Mouse (Mus musculus) lung, postnatal 36 days (tissue): ENCODE measurements around the gene Opcml.
A peak's percentile ranks its signal among the peaks of the same experiment; 100 is the strongest.

Source experiments
- DNase-seq: peaks from one replicate; pipeline ENCODE4 v3.0.0; 2022; ENCODE audit warnings: mixed read lengths

Opcml gene

DNA sequence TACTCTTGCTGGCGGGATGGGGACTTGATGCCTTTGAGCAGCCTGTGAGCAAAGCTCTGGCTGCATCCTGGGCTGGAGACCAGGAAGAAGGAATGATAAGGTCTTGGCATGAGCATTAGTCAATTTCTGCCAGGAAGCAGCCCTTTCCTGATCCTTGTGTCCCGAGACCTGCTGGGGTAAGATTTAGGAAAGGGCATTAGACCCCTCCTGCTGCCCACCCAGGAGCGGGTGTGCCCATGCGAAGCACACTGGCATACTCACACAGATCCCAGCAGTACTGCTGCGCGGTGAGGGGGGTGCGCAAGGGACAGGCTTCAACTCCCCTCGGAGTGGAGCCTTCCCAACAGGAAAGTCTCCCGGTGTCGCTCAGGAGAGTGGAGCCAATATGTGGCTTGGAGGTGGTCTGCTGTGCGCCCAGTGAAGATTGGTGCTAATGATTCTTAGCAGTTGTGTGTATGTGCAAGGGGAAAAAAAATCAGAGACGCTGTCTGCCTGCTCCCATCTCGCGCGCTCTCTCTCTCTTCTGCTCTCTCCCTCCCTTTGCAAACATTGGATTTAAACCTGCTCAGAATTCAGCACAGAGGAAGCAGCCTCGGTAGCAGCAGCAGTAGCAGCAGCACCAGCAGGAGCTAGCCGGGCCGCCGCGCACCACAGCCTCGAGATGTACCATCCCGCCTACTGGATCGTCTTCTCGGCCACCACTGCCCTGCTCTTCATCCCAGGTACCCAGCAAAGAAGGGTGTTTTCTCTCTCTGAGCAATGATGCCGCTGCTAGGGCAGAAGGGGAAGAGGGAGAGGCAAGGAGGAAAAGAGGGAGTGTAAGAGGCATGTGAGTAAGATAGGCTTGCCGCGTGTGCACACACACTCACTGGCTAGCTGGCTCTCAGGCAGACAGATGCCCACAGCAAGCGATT, at the start of gene Opcml:
Opcml (plus strand) TSS at position 51 of the 914 bp plus-strand sequence.
- DNase-seq, result no peak

DNA sequence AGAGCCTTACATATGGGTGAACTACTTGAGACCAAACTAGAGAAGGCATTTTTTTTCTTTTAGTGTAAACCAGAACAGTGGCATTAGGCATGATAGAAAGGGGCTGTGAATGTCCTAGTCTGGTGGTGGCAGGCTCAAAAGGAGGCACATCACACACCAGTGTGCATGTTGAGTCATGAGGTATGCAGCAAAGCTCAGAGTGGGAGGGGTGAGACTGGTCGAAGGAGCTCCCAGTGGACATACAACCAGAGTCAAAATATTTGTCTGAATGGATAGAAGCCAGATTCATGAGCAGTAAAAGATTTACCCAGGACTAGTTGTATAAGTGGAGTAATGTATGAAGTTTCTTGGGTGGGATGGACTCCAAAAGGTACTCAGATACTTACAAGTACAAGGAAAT, 31.9 kb upstream of the Opcml start:
- no peak for DNase-seq

DNA sequence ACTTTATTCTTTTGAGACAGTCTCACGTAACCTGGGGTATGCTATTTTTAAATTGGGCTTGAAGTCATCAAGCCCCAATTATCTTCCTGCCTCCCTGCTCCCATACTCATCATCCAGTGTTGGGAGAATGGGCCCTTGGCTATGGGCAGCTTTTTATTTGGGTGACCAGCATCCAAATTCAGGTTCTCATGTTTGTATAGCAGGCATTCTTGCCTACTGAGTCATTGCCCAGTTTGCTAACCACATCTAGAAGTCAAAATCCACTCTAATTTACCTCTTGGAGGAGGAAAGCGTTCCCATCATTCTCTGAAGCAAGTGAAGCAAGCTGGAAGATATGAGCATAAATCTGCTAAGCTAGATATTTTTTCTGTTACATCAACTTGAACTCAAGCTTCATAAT, 29.4 kb upstream of the Opcml start:
- DNase-seq, result no peak

DNA sequence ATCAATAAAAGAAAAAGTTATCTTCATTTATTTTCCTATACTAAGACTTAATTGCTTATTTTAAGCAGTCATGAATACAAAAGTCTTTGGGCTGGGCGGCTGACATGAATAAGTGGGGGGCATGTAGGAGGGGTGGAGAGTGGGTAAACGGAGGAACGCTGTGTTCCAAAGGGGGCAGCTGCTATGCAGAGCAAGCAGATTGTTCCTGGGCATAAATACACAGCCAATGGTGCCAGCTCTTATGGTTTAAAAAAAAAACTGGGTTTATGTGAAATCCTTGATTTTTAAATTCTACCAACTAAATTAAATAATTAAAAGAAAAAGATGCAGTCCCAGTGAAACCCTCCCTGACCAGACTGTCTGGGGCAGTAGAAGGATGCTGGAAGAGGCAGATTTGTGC, 24.1 kb upstream of the Opcml start:
- DNase-seq, result no peak

DNA sequence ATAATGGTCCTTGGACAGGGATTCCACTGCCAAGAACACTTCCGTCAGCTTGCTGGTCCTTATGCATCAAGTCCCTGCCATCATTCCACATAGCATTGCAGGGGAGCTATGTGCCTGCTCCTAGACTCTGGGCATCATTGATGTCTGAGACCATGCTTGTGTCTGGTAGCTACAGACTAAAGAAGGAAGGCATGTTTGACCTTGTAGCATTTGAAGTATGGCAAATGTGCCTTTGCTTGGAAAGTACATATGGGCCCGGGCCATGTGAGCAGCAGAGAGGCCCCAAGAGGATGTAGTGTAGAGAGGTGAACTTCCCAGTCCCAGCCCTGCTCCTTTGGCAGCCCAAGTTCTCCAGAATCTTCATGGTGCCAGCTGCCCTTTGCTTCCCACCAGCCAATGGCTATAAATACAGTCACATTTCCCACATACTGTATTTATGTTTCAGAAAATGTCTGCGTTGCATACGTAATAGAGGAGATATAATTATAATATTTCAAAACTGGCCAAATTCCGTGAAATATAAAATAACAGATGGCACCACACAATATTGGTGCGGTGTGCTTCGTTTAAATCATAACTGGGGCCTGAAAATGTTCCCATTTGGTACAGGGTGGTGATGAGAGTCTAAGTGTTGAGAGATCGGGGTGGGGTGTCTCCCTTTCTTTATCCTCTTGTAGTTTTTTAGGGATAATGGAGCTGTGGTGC, 23.2 kb upstream of the Opcml start:
- DNase-seq, result no peak

DNA sequence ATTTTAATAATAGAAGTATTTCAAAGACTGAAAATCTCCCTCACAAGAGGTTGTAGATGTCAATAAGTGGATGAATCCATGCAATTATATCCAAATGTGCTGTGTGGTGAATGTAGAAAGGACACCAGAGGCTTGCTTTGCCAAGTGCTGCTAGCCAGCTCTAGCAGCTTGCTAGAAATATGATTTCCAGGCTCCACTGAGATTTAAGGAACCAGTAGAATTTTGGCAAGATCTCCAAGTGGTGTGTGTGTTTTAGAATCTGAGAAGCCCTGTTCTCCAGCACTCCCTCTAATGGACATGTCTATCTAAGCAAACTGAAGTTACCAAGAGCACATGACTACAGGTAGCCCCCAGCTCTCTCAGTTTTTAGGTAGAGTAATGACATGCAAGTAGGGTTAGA, 21.8 kb upstream of the Opcml start:
- no peak for DNase-seq

DNA sequence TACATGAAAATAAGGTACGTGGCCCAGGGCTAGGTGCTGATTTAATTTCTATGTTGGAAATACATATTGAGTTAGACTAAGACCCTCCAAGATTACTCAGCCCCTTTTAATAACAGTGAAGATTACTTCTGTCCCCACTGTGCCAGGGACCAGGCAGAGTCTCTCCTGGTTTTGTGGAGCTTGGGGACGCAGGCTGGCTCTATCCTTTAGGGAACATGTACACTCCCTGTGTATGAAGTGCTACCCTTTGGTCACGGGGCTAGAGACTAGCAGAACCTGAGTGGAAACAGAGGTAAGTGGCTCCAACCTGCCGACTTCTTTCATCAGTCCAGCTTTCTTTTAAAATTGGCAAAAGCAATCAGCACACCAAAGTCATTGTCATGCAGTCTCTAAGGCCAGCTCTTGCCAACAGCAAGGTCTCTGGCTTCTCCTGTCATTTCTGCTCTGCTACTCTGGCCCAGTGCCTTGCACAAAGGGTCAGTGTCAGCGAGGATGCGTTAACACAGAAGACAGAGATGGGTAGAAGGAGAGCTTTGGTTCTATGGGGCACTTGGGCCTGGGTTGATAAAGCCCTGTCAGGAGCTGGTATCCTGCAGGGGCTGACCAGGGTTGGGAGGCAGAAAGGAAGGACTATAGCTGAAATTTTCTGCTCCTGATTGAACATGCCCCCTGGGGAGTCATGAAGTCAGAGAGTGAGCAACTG, 9.1 kb upstream of the Opcml start:
- no peak for DNase-seq

DNA sequence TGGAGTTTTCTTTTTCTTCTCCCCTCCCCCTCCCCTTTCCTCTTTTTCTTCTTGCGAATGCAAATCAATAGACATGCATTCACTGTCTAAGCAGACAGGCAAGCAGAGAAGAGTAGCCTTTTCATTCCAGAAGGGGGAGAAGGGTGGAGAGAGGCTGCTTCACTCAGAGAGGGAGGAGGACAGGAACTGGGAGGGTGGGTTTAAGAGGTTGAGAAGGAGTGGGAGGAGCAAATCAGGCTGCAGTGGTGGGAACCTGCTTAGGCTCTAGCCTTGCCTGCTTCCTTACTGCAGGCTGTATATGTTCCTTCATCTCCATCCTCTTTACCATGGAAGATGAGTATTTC, 8.6 kb upstream of the Opcml start:
- no peak for DNase-seq

DNA sequence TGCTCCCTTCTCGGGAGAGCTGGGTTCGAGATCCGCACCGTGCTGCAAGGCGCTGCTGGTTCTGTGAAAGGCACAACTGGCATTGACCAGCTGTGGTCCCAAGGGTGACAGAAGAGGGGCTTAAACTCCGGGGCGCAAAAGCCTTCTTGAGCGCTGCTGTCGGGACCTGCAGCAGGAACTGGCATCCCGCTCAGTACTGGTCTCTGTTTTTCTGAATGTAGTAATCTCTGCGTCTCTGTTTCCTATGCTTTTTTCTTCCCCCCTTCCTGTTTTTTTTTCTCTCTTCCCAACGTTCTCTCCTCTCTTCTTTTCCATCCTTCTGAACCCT, 1.0 kb downstream of the Opcml start:
- no peak for DNase-seq

DNA sequence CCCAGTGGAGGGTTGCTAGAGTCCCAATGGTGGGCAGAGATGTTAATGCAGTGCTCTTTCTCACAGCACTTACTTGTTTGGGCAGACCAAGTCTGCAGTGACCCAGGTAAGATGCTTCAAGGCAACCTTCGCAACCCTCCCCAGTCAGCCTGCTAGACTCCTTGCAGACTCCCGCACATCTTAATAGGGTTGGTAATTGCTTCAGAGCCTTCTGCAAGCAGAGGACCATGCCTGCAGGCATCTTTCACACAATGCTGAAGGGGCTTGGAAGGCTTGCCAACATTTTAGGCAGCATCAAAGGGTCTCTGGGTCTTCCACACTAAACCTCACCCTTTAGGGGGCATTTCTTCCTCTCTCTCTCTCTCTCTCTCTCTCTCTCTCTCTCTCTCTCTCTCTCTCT, 1.7 kb downstream of the Opcml start:
- no peak for DNase-seq

DNA sequence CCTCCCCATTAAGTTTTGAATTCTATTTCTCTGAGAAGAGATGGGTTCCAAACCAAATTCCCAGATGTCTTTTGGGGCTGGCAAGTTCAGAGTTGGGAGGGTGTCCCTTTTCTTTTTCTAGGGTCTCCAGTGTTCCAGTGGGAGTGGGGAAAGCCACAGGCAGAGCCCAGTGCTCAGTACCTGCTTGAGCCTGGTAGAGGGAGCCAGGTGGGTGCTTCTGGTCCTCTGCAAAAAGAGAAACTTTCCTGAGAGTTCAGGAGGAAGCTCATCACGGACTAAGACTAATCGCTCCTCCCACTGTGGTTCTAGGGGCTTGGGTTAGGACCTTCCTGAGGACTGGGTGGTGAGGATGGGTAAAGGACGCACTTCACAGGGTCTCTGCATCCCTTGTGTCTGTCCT, 2.4 kb downstream of the Opcml start:
- no peak for DNase-seq

DNA sequence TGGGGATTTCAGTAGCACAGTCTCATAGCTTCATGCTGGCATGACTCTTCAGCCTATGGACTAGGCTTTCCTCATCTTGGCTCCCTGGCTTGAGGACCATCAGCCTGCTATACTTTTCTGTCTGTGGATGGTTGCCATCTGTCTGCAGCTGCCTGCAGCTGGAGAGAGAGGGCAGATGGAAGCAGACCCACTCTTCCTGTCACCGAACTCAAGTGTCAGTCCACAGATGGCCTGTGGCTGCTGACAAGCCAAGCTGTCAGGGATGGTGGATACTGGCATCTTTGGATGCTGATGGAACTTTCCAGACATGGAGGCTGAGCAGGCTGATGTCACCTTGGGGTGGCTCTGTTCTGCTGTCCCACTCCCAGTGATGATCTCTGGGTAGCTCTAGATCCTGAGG, 6.0 kb downstream of the Opcml start:
- DNase-seq, result no peak

DNA sequence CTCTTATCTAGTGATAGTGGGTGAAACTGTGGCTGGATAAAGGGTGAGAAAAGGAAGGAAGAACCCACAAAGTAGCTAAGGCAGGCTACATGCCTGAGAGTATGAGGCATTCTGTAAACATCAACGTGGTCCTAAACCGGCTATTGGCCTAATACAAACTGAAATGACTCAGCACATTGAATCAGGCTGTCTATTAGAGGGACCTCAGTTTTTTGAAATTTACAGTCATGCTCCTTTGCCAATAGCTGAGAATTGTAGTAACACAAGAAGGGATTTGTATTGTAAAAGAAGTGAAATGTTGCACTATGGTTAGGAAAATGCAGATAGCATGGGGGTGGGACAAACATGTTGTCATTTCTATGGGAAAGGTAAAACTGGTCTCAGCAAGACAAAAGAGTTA, 10.4 kb downstream of the Opcml start:
- no peak for DNase-seq

DNA sequence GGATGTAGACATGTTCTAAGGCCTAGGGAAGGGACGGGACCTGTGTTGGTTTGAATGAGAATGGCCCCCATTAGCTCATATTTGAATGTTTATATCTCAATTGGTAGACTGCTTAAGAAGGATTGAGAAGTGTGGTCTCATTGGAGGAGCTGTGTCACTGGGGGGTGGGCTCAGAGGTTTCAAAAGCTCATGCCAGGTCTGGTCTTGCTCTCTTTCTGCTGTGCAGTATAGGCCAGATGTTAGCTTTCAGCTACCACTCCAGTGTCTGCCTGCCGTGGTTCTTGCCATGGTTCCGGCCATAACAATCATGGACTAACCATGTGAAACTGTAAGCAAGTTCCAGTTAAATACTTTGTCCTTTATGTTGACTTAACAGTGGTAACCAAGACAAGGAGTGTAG, 11.2 kb downstream of the Opcml start:
- no peak for DNase-seq

DNA sequence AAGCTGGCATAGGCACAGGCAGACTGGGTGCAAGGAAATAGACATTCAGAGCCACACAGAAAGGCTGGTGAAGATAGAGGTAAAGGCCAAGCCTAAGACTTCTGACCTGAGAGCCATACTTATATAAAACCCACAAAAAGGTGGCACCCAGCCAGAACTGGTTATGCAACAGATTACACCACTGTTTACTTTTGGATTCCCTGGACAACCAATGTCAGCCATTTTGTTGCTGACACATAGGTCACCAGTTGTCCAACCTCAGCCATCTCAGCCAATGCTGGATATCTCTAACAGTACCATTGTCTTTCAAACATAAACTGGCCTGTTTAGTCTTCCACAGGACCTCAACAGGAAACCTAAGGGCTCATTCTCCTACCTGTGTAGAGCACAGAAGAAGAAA, 11.8 kb downstream of the Opcml start:
- peak; percentile 55 for DNase-seq

DNA sequence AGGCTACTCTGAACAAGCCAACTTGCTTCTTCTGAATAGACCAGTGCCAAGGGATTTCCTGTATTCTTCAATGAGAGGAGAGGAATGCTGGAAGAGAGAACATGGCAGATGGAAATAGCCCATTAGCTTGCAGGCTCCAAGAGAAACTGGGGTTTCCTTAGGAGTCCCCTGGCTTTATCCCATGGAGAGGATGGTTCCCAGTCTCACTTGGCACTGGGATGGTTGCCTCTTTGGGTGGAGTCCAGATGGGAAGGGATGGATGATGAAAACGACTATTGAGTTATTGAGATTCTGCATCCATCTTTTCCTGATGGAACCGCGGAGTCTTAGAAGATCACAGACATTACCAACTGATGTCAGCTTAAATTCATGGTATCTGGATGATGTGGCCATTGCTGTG, 13.9 kb downstream of the Opcml start:
- no peak for DNase-seq

DNA sequence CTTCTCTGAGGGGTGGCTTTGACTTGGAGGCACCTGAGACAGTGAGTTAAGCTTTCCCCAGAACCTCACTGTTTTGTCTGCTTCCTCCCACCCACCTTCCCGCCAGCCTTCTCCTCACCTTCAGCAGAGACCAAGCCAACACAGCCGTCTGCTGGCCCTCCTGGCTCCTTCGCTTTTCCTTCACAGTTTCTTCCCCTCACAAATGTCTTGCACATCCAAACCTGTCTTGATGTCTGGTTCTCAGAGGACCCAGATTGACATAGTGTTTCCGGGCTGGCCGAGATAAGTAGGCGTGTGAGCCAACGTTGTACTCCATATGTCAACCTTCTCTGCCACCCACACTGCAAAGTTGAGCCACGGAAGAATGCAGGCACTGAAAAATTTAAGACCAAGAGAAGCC, 19.2 kb downstream of the Opcml start:
- DNase-seq, result no peak

DNA sequence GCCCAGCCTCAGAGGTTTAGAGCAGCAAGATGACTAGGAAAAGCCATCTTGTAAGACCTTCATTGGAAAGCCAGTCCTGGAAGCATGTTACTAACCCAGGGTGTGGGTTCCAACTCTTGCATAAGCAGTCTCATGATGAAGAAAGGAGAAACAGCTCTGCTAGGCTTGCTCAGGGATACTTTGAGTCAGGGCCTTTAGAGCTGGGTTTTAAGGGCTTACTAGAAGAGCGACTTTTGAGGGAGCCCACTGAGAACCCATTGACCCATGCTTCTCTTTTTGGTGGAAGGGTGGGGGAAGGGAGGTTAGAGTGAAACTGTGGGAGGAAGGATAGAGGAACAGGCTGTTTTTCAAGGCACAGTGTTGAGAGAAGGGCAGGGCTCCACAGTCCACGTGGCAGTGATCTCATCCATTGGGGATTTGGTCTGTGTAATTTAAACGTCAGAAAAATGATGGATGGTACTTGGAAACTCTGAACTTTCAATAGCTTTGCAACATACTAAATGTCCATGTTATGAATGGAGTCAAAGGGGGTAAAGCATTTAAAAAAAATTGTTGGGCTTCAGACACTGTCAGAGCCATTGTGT, 22.7 kb downstream of the Opcml start:
- no peak for DNase-seq

DNA sequence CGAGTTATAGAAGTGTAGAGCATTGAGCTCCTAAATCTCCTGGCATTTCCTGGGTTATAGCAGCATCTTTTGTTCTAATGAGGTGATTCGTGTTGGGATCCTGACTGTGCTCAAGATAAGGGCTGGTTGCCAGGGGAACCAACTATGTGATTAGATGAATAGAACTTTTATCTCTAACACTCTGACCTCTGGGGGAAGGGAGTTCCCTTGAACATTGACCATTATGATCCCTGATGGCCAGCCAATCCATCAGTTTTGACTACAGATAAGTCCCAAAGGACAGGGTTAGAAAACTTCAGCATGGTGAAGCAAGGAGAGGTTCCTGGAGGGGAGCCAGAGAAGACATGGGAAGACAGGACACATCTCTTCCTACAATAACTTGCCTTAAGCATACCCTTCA, 23.6 kb downstream of the Opcml start:
- no peak for DNase-seq

DNA sequence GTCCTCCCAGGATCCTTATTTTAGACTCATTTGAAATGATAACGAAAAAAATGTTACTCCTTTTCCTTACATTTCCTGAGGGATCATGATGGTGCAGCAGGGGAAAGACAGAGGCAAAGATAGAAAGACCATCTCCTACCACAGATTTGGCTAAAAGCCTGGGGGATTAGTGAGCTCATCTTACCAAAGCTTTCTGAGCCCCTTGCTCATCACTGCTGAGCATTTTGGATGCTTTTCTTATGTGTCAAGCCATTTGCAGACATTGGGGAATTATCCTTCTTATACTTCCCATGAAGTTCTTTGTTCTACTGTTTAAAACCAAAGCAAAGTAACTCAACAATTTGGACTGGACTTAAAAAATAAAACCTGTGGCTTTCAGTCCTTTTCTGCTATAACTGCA, 30.6 kb downstream of the Opcml start:
- DNase-seq, result no peak

DNA sequence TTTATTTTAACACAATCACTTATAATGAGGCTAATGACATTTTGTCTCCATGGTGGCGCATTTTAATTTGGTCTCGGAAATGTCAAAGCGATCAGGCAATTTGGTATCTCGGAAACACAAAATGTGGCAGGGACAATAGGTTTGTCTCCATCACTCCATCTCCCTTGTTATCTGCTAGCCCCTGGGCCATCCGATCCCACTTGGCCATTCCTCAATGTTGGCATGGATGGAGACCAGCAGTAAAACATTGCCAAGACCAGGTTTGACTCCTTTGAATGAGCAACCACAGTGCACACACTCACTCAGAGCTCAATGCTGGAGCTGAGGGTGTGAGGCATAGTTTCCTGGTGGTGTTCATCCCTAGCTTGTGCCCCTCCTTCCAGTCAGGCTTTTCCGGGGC, 32.1 kb downstream of the Opcml start:
- DNase-seq, result no peak

DNA sequence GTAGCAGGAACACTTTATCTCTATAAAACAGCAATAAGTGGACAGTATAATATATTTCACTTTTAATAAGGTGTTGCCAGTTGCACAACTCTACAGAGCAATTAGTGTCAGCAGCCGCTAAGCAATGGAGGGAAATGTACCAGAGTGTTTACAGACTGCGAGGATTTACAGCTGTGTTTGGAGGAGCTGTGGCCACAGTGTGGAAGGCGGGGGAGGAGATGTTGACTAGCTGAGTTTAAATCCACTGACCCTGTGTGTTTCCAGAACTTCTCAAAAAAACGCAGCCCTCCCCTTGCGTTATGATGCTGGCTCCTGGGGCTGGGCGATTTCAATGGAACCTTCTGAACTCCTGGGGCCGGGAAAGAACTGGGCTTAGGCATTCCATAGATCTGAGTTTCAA, 33.8 kb downstream of the Opcml start:
- DNase-seq, result no peak

DNA sequence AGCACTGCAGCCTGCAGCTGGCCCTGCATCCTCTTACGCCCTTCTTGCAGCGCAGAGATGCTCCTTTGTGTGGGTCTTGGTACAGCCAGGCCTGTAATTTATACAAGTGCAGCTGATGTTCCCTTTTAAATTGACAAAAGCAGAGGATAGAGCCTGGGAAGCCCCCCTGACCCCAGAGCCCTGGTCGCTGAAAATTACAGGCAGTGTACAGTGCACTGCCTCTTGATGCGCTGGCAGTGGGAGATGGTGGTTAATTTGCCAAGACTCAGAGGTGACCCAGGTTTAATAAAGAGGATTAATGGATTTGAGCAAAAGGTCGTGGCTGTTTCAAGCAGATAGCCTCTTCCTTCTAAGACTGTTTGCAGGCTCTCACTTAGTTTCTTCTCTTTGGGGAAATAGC, 39.9 kb downstream of the Opcml start:
- no peak for DNase-seq

DNA sequence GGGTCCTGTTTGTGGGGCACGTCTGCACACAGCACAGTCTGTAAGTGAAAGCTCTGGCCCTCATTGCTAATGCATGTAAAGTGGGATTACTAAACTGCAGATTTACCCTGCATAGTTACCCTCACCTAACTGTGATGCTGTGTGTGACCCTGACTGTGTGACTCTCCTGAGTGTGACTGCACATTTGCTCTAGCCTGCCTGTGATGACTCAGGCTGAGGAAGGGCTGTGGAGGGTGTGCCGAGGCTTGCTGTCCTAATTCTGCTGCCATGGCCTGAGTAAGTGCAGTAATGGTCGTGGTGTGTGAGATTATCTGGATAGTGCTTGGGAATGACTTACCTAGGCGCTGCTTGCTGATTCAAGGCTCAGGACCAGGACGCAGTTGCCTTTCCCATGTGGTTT, 52.2 kb downstream of the Opcml start:
- DNase-seq, result no peak
